Mouse (Mus musculus): ENCODE data around the gene Carnmt1.

DNA sequence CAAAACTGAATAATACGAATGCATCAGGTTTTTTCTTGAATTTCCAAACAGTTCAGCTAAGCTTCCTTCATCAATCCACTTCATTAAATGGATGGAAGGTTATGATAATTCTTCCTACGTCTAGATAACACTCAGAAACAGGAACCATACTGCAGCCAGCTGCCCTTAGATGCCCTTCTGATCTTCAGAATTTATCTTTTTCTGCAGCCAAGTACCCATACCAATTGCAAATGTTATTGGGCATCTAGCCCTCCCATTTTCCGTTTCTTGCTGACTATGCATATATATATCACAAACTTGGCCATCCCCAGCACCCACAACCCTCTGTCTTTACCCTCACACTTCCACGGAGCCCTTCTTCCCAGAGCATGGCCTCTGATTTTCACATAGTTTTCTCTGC is 20.6 kb upstream of the Carnmt1 start:
- TF ChIP-seq CTCF (IDR thresholded peaks at IDR 0.05; ENCODE audit: low read depth) (no peak), EP300 (IDR thresholded peaks at IDR 0.05; ENCODE audit: low read depth) (no peak)

Measured in liver, embryonic 14.5 days (tissue).